Mouse (Mus musculus) spleen, adult 2 months (tissue): ENCODE results near the gene Gm49373.

Experiments
- CTCF ChIP-seq: fragments of 200-500 bp; IDR thresholded peaks from 2 replicates; pipeline ENCODE4 v1.5.1; 2011; ENCODE audit warnings: mild to moderate bottlenecking, inconsistent platforms; ENCODE audit not compliant: insufficient read depth, insufficient read length, insufficient replicate concordance; ENCODE audit errors: extremely low read depth
- POLR2A ChIP-seq: fragments of 200-500 bp; IDR thresholded peaks from 2 replicates; pipeline ENCODE4 v1.6.1; 2011; ENCODE audit warnings: low read depth, low read length, inconsistent platforms

DNA sequence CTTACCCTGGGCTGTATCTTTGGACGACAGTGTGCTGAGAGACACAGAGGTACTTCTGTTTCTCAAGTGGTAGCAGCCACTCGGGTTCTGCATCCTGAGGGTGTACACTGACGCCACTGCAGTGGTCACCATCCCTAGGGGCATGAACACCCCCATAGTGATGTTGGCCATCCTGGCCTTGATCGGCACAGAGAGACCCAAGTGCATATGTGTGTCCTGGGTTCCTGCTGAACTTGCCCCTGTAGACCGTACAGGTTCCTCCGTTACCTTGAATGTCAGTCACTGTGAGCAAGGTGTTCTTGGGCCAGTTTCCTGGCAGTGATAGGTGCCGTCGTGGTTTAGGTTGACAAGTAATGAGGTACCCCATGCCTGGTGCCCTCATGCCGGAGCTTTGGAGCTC, 20.5 kb upstream of the Gm49373 start:
- TF ChIP-seq CTCF (no peak), POLR2A (no peak)
